Mouse (Mus musculus) liver, embryonic 14.5 days (tissue): Measurements from ENCODE around the gene Dexi.

Source experiments
- CTCF ChIP-seq: IDR thresholded peaks from 2 replicates; pipeline ENCODE4 v1.5.1; 2016; ENCODE audit warnings: antibody characterized with exemption, low read depth, control low read depth
- EP300 ChIP-seq: IDR thresholded peaks from 2 replicates; pipeline ENCODE4 v1.6.1; 2016; ENCODE audit warnings: antibody characterized with exemption, low read depth

DNA sequence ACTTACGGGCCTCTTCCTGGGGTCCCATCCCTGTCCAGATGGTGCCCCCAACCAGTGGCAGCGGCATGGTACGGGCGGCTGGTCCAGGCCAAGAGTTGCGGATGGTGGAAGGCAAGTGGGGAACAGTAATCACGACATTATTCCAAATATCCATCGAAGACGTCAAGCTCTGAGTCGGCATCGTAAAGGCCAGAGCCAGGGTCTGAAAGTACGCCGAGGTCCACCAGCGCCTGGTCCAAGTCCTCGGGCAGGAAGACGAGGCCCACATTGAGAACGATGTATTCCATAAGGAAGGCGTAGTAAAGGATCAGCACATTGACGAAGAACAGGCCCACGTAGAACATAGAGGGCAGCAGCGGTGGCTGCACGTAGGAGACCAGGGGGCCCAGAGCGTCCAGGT lies 588 bp downstream of the Dexi start:
- TF ChIP-seq CTCF, result no peak
- no peak for TF ChIP-seq EP300
